Mouse (Mus musculus) layer of hippocampus, postnatal 10 days (tissue): ENCODE data around the gene Adap2. TPM values are rescaled to one million over a fixed set of nuclear protein-coding genes. Genes with fewer than 3 reads are reported as not detected.
"Not testable (repeated sequence)": the region's sequence is repeated elsewhere in the genome, so short reads cannot be mapped to it uniquely, and the experiment has no call there.

Experiments used
- DNase-seq, 2 experiments: peaks; one replicate each; pipeline ENCODE4 v3.0.0; 2021; ENCODE audit warnings: low spot score in 2 of 2
- long read RNA-seq: library from polyadenylated mRNA; stranded (forward); transcript quantifications from one replicate; pipeline ENCODE4 v2.0.0, GENCODE M21; 2023
- total RNA-seq, 2 experiments: library from RNA; stranded (reverse); gene quantifications; 2 replicates each; pipeline ENCODE4 v1.2.3; 2021

Adap2 gene
- 1 to 10 TPM; 8.5 to 9.7 TPM for total RNA-seq
- long read RNA-seq = 0 reads

DNA sequence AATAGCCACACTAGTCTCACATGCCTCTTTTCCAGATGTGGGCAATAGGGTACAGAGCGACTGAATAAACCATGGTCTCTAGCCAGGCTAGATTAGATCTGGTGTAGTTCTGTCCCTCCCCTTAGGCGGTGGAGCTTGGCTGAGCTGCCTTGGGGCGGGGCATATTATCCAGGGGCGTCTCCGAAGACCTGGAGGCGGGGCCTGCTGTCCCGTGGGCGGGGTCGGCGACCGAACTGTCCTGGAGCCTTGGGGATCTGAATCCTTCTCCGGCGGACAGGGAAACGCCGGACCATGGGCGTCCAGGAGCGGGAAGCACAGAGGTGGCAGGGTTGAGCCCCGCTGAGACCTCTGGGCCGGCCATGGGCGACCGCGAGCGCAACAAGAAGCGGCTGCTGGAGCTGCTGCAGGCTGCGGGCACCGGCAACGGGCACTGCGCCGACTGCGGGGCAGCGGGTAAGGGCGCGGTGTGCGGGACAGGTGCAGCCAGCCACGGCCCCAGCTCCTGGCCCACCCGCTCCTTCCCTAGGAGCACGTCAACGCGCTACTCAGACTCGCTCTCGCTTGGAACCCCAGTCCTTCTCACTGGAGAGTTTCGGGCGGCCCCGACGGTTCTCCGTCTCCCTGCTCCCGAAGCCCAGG lies at the start of gene Adap2:
Gene Adap2 (plus strand): TSS at position 249 of the 639 bp plus-strand sequence.
- peak; percentile 76 to 77 for DNase-seq

DNA sequence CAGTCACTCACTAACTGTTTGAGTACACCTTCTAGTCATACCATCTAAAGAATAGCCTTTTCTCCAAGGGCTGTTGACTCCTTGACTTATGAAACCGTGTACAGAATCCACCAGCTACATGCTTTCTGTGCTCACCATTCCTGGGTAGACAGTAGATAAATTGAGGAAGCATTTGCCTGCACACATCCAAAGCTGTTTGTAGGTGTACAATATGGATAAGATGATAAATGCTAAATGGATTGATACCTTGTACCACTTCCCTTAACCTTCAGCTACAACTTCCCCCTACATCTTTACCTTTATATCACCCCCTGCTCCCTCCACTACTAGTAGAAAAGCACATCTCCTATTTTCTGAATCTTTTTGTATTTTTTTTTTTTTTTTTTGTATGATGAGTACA lies 49.5 kb upstream of the Adap2 start:
- DNase-seq = no peak

DNA sequence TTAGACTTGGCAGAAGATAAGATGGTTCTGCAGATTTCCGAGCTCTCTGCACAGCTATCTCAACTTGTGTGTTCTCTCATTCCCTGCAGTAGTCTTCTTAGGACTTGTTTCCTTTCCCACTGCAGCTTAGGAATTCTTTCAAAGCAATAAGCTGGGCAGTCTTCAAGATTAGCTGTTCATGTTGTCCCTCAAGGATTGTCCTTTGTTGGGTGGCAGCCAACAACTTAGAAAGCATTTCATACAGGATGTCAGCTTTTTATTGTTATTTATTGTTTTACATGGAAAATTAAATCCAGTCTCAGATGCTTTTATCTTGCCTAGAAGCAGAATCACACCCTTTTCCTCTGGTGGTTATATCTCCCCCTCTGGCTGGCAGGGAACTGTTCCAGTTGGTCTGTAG lies 37.5 kb upstream of the Adap2 start:
- no peak for DNase-seq

DNA sequence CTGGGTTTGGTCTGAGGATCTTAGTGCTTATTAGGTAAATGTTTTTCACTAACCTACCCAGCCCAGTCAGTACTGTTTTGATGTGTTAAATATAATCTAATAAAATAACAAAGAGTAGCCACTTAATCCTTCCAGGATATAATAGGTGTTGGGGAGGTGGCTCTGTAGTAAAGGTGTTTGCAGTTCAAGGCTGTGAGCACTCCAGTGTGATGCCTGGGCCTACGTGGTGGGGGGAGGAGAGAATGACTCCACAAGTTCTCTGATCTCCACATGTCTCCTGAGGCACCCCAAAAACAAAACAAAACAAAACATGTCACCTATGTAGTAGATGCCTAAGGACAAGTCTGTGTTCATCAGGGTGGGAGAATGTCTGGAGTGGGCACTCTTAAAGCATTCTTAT lies 21.9 kb upstream of the Adap2 start:
- no peak for DNase-seq

DNA sequence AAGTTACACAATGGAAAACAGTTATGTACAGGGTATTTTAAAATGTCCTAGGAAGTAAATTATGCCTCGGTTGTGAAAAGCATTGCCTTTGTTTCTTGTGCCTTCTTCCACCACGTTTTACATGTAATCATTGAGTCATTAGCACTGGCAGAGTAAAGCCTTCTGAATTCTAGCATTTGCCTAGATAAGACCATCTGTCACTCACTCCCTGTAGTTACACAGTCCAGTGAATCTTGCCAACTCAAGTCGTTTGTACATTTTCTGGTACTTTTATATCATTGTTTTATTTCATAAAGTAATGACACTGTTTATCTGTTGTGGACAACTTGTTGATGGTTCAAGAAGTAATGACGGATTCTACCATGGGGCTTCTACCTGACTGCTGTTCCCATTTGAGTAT lies 19.2 kb upstream of the Adap2 start:
- no peak for DNase-seq

DNA sequence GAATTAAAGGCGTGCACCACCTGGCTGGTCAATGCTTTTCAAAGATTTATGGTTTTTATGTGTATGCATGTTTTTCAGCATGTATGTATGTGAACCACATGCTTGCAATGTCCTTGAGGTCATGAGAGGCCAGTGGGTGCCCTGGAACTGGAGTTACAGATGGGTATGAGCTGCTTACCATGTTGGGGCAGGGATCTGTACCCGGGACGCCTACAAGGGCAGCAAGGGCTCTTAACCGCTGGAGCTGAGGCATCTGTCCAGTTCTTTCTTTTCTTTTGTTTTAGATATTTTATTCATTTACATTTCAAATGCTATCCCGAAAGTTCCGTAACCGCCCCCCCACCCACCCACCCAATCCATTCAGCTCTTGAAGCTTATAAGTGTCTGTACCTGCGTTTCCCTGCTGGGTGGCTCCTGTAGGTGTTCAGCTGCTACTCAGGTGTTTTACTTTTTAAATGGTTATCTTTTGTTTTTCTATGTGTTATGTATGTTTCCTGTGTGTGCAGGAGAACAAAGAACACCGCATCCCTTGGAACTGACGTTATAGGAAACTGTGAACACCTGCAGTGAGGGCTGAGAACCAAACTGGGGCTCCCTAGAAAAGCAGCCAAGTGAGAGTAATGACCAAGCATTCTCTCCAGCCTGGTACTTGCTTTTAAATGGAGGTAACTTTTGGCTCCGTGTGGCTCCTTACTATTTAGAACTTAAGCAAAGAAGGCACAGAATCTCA lies 17.8 kb upstream of the Adap2 start:
- no peak for DNase-seq

DNA sequence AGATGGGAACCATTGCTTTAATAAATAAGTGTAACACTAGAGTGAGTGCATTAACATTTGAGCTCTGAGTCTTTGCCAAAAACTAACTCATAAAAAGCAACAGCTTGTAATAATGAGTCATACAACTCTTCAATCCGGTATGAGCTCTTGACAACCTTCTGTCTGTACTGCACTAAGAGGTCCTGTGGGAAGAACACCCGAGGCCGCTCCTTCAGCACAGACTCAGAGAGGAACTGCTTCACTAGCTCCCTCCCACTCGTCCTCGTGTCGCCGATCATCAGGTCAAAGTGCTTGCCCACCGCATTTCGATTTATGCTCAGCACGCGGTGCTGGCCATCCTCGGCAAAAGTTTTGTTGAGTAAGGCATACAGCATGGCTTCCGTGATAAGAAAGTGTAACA lies 17.1 kb upstream of the Adap2 start:
- no peak for DNase-seq

DNA sequence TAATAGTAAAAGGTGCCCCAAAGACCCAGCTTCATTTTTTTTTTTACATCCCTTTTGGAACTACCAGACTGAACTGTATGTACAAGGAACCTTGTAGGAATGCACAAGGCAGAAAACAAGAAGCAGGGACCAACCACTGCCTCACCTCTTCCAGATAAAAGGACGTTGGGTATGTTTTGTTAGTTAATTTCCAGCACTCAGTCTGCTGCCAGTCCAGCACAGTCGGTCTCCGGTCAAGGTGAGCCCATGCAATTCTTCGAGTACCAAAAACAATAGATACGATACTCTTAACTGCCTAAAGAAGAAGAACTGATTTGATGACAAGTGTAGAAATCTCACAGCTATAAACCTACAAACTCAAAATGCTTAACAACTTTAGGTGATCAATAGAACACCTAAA lies 16.1 kb upstream of the Adap2 start:
- no peak for DNase-seq

DNA sequence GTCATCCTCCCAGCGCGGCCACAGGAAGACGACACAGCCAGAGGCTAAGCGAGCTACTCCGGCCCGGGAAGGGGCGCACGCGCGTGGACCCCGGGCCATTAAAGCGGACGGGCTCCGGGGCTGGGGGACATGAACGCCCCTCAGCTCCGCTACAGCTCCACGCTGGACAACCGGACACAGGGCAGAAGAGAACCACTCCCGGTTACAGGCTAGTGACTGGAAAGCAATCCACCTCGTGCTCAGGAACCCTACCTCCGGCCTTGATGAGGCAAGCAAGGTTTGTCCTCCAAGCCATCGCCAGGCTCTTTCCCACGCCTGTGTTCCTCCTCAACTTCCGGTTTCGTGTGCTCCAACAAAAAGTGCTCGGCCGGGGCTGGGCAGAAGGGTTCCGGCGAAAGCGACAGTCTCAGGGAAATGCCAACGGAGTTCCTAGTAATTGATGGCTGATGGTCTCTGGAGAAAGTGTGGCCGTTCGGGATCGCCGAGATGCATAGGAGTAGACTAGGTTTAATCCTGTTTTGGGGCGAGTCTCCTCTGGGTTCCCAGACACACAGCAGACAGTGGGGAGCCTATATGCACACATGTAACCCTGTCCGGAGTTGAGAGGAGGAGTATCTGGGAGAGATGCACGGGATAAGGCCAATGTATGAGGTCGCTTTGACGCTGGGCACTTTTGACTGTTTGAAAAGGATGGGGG lies 11.9 kb upstream of the Adap2 start, which contains the start of gene Tefm:
Gene Tefm (minus strand): TSS at position 351 of the 697 bp plus-strand sequence.
- DNase-seq = peak; percentile 88 to 90

DNA sequence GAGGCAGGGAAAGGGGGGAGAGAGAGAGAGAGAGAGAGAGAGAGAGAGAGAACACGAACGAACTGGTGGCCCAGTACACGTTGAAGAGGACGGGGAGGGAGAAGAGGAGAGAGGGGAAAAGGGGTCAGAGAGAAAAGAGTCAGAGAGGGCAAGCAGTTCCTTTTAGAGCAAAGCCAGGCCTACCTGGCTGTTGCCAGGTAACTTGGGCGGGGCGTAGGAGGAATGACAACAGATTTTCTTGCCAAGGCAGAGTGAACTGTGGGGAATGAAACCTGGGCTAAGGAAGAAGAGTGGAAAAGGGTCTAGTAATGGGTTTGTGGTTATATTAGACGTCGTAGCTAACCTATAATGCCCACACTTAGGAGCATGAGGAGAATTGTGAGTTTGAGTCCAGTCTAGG lies 11.0 kb upstream of the Adap2 start:
- no peak for DNase-seq

DNA sequence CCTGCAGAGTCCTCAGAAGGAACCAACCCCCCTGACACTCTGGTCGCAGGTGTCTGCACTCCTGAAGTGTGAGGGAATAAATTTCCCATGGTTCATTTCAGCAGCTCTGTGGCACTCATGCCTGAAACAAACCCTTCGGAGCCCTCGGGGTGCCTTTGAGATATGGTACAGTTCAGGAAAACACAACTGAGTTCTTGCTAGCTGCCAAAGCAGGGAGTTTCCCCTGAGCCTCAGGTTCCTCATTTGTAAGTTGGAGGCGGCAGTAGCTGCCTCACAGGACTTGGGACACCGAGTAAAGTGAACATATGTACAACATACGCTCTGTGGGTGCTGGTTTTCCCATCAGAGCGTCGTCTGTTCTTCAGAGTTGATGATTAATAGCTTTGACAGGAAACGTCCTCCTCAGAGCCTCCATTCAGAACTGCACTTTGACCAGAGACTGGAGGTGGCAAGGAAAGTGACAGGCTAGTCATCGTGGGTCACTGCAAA lies 8.1 kb upstream of the Adap2 start:
- DNase-seq = no peak

DNA sequence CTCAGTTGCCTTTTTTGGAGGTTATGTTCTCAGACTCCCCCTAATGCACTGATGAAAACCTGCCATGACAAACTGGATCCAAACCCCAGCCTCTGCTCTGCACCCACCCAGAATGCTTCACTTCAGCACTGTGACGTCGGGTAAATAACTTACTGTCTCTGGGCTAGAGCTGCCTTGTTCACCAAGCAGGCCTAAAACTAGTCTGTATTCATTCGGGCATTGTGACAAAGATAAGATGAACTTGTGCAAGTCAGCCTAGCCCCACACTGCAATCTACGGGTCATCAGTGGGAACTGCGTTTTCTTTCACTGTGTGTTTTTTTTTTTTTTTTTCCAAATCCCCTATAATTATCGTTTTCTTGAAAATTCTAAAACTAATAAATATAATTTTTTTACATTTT lies 6.2 kb upstream of the Adap2 start:
- no peak for DNase-seq

DNA sequence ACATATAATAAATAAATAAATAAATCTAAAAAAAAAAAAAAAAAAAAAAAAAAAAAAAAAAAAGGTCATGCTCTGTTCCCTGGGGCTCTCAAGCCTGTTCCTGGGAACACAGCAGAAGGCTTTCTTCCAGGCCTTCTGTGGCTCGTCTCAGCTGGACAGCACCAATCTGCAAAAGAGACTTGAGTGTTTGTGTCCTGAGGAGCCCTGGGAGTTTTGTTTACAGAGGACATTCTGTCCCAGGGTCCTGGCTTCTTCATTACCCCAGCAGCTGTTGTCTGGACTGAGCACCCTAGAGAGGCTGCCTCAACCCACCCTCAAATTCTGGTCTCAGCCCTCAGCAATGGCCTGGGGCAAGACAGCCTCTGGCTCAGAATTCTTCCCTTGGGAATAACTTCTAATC lies 5.6 kb upstream of the Adap2 start:
- DNase-seq = no peak

DNA sequence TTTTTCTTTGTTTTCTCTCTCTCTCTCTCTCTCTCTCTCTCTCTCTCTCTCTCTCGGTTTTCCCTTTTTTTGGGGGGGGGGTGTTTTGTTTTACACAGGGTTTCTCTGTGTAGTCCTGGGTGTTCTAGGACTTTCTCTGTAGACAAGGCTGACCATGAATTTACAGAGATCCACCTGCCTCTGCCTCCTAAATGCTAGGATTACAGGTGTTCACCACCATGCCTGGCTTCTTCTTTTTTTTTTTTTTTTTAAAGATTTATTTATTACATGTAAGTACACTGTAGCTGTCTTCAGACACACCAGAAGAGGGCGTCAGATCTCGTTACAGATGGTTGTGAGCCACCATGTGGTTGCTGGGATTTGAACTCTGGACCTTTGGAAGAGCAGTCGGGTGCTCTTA lies 4.9 kb upstream of the Adap2 start:
- not testable (repeated sequence) for DNase-seq

DNA sequence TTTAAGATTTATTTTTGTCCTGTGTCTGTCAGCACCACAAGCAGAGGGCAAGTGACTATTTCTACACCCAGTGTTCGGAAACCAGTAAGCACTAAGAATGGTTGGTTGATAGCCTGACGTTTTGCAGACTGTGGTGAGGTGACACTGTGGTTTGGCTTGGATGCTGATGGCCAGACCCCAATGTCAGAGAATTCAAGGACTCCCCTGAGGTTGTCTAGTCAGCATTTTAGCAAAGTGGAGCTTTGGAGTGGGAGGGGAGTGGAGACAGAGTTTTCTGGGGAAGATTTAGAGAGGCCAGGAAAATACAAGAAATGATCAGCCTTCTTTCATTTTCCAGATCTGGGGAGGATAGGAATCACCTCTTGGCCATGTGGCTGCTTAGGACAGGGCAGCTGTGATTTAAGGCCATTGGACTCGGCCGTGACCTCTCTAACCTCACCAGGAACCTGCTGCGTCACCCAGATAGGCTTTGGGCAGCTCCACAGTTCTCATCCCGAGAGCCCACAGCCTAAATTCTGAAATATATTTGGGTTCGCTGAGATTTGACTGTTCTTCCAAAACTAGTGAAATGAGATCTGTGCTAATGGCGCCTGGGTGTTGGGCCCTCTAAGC lies 4.4 kb upstream of the Adap2 start:
- no peak for DNase-seq

DNA sequence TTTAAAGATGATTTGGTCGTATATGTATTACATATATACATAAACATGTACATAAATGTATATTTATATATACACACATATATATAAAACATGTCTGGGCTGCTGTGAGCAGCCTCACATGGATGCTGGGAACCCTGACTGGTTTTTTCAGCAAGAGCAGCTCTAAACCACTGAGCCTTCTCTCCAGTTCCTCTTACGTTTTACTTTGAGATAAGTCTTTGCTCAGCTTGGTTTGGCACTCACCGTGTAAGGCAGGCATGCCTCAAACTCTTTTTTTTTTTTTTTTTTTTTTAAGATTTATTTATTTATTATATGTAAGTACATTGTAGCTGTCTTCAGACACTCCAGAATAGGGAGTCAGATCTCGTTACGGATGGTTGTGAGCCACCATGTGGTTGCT lies 3.3 kb upstream of the Adap2 start:
- DNase-seq = no peak

DNA sequence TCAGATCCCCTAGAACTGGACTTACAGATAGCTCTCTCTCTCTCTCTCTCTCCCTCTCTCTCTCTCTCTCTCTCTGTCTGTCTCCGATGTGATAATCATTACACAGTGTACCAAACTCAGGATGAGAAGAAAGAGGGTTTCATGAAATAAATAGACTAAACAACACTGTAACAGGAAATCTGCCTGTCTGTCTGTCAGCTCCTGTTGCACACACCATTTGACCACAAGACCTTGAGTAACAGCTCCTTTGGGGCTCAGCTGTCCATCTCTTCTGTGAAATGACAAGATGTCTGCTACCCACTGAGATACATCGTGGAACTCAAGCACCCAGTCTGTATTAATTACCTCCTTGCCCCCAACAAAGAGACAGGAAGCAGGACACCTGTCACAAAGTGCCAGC lies 2.4 kb upstream of the Adap2 start:
- no peak for DNase-seq

DNA sequence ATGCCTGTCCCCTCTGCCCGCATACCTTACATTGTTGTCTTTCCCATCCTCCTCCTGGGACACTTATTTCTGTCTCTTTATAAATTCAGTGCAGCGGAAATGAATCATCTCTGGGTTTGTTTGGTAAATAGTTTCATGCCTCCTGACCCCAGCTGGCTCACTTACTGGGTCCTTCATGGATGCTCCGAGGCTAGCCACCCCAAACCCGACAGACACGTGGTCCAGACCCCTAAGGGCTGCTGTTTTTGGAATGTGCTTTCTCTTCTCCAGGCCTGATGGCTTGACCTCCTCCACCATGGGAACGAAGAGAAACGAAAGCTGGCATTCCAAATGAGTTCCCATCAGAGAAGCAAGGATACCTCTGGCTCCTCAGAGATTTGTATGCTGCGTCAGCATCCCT lies 1.5 kb upstream of the Adap2 start:
- DNase-seq = no peak

DNA sequence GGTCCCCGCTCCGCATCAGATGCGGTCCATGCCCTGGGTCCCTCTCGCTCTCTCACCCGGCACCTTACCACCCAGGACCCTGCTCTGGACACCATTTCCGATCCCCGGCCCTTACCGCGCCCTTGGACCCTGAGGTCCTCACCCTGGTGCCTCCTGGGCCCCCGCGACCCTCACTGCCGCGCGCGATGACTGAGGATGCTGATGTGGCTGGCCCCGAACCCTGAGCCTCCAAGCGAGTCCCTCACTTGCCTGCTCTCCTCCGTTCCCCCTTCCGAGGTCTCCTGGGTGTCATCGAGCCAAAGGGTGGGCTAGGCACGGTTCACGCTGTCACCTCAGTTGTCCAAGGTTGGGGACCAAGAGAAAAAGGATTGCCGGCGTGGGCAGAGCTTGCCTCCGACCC lies 596 bp downstream of the Adap2 start:
- DNase-seq = no peak

DNA sequence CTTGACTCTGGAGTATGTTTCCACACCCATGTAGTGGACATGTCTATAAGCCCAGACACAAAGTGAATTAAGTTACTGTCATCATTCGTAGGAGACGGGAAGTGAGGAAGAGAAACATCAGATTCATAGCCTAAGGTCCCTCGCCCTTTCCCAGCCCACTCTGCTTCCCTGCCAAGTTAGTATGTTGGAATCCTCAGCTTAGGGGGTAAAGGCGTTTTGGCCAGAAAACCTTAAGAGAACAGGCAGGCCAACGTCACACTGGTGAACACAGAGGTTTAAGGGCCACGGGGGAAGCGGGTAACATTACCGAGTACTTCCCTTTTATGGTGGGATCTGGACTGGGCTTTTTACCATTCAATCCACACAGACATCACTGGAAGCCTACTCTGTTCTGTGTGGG lies 1.6 kb downstream of the Adap2 start:
- DNase-seq = no peak

DNA sequence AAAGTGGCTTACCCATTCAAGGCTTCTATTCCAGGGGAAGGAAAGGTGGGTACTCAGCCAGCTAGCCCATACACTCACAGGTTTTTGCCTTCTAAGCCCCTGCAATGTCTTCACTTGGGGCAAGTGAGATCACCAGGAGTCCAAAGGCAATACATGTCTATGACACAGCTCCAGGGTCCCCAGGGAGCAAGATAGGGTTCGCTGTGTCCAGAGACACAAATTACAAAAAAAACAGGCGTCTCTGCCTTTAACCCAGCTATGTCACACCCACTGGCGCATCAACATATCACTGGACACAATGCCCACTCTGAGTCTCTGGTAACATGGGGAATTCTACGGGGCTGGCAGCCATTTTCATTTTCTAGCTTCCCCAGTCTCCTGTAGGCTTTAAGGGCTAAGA lies 2.1 kb downstream of the Adap2 start:
- no peak for DNase-seq

DNA sequence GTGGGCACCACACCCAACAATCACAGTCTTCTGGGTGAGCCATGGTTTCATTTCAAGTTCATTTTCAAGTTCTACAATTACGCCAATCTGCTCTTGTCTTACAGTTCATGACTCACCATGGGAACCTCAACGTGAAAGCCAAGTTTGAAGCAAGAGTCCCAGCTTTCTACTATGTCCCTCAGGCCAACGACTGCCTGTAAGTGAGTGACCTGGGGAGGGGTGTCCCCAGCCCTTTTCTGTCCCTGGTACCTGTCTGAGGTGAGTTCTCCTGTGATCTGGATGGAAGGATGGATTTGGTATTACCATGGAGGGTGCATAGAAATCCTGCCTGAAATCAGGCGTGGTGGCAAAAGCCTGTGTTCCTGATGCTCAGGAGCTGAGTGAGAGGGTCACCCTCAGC lies 2.9 kb downstream of the Adap2 start:
- DNase-seq = no peak
